Mouse (Mus musculus) kidney, postnatal 14 days (tissue): Measurements from ENCODE around the gene Mpz.
"Not testable (repeated sequence)": the region's sequence is repeated elsewhere in the genome, so short reads cannot be mapped to it uniquely, and the experiment has no call there.

Source experiments
- DNase-seq: peaks from one replicate; pipeline ENCODE4 v3.0.0; 2022; ENCODE audit warnings: mixed read lengths

Mpz gene

GRCm38 (mm10) chr1:171130971-171131370 lies 19.5 kb upstream of the Mpz start:
- DNase-seq, result peak; percentile 17

DNA sequence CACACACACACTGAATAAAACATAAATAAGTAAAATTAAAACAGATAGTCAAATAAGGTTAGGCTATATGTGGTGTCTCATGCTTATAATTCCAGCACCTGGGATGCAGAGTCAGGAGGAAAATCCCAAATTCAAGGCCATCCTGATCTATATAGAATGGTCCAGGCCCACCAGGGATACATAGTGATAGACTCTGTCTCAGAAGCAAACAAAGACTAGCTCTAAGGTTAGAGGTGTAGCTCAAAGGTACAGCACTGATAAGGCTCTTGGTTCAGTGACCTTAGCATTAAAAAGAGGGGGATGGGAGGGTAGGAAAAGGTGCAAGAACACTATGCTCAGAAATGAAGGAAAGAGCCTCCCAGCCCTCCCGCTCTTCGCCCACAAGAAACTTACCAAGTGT lies 14.9 kb upstream of the Mpz start:
- DNase-seq, result no peak

- DNase-seq, result not testable (repeated sequence)
Observed at GRCm38 (mm10) chr1:171137486-171138155, 12.9 kb upstream of the Mpz start.

GRCm38 (mm10) chr1:171142981-171143380 lies 7.5 kb upstream of the Mpz start:
- DNase-seq, result peak; percentile 49

- no peak for DNase-seq
Observed at GRCm38 (mm10) chr1:171150838-171151391, 404 bp downstream of the Mpz start.

DNA sequence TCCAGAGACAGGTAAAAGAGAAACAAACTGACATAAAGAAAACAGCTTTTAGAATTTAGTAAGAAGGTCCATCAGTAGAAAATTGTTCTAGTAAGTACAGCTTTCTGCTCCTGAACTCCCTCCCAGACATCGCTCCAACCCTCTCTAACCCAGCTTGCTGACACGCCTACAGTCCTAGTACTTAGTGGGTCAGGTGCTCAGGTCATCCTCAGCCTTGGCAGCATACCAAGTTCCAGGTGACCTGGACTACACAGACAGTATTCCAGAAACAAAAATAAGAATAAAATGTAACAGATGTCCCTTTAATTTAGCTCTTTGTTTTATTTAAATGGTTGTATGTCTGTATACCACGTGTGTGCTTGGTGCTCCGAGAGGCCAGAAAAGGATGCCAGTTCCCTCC lies 1.5 kb downstream of the Mpz start:
- peak; percentile 28 for DNase-seq

DNA sequence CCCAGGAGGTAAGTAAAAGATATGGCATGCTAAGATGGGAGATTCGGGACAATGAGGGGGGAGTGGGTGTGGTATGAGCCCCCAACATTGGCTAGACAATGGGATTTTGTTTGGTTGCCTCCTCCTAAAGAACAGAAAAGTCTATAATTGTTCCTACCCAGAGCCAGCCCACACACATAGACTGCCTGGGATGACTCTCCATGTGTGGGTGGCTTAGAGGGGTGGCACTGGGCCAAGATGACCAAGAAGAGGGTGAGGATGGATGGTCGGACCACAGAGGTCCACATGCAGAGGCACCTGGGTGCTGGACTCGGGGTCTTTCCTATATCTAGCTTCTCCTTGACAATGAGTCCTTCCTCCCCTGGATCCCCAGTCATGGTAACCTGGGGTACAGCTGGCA lies 6.1 kb downstream of the Mpz start:
- no peak for DNase-seq

GRCm38 (mm10) chr1:171157965-171158364 lies 7.5 kb downstream of the Mpz start:
- no peak for DNase-seq

DNA sequence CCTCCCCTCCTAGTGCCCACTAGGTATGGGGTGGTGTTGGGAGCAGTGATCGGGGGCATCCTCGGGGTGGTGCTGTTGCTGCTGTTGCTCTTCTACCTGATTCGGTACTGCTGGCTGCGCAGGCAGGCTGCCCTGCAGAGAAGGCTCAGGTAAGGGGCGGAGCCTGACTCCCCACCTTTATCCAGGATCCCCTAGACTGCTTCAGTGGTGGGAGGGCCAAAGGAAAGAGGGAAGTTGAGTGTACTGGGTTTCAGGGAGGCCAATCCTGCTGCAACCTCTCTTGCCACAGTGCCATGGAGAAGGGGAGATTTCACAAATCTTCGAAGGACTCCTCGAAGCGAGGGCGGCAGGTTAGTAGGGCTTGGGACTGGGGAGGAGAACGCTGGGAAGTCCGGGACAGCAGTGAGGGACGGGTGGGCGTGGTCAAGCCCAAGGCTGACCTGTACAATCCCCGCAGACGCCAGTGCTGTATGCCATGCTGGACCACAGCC lies 9.0 kb downstream of the Mpz start:
- peak; percentile 38 for DNase-seq

GRCm38 (mm10) chr1:171162526-171162925 lies 12.0 kb downstream of the Mpz start:
- no peak for DNase-seq

- peak; percentile 38 for DNase-seq
Observed at GRCm38 (mm10) chr1:171164258-171164657, 13.7 kb downstream of the Mpz start.

DNA sequence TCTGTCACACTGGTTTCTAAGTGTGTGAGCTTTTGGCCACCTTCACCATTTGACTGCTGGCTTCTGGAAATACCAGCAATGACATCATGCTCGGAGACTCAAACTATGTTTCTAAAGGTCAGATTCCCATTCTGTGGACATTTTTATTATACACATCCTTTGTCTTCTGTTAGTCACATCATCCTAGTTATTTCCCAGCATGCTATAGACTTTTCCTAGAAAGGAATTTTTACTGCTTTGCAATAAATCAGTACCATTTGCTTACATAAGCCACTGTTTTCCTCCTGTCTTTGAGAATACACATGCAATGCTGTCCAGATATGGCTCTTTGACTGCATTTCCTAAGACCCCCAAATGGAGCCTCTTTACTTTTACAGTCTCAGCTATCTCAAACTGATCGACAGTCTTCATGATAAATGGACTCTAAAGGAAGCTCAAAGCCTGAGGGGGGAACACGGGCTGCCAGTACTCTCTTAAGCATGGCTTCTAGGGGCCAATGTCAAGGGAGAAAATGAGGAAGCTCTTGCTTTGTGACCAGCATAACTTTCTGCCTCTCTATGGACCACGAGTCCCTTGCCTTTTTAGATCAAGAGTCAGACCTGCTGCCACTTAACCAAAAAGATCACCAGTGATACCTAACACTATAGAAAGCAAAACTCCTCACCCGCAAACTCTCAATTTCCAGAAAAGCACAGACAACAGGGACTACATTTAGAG lies 15.3 kb downstream of the Mpz start:
- no peak for DNase-seq

DNA sequence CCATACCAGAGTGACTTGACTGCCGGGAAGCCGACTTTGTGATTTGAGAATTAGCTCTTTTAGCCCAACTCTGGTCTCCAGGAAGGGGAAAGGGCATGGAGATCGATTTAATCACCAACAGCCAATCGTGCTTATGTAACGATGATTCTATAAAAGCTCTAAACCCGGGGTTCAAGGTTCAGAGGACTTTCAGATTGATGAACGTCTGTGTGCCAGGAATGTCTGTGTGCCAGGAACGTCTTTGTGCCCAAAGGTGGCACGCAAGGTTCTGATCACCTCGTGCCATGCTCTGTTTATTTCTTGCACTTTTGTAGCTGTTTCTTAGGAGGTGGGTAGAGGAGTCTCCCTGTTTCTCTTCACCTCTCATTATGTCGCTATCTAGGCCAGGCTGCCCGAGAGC lies 18.4 kb downstream of the Mpz start:
- DNase-seq, result no peak

DNA sequence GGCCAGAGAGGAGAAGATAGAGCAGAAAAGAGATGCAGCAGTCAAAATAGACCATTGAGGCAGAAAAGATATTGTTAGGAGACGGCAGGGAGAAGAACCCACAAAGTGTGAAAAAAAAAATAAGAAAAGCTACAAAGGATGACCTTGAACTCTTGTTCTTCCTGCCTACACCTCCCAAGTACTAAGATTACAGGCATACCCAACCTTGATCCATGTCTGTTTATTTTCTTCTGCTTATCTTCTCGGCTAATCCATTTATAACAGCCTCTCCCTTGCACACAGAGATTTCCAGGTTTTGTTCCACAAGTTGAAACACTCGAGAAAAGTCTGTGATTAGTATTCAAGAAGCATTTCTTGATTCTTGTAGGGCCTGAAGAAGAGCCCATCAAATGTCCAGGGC lies 19.4 kb downstream of the Mpz start:
- no peak for DNase-seq

DNA sequence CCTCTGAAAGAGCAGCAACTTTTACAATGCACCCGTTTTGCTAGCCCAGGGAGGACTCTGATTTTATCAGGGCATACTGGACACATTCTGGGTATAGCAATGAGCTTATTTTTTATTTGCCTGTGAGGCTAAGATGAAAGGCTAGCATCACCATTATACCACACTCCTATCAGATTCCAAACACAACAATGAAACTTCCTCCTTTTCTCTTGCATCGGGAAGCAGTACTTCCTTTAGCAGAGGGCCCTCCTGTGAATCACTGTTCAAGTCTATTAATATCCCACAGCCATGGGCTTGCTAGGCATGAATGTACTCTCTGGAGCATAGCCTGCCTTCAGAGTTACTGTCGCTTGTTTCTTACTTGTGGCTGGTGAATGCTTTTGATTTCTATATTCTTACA lies 20.6 kb downstream of the Mpz start:
- DNase-seq, result no peak

GRCm38 (mm10) chr1:171172779-171173178 lies 22.3 kb downstream of the Mpz start:
- DNase-seq, result no peak

- DNase-seq, result no peak
Observed at GRCm38 (mm10) chr1:171179487-171180171, 29.1 kb downstream of the Mpz start.

- no peak for DNase-seq
Observed at GRCm38 (mm10) chr1:171183025-171183424, 32.5 kb downstream of the Mpz start.

DNA sequence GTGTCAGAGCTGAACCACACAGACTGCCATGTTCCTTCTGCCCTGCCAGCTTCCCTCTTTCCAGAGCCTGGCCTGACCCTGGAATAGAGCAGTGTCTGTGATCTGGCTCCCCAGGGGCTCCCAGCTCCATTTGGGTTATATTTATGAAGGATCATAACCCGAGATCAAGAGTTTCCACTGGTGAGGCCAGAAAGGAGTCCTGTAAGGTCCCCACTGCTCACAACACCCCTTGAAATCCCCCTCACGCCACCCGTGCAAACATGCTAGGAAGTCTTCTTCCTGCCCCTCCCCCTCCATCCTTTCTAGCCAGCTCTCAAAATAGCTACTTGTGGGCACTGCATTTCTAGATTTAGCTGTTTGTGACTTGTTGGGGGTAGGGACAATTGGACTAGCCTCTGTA lies 33.1 kb downstream of the Mpz start:
- DNase-seq, result peak; percentile 54

GRCm38 (mm10) chr1:171184314-171184713 lies 33.8 kb downstream of the Mpz start:
- peak; percentile 32 for DNase-seq

GRCm38 (mm10) chr1:171185655-171186054 lies 35.1 kb downstream of the Mpz start:
- DNase-seq, result no peak

- DNase-seq, result no peak
Observed at GRCm38 (mm10) chr1:171187851-171188700, 37.6 kb downstream of the Mpz start.

DNA sequence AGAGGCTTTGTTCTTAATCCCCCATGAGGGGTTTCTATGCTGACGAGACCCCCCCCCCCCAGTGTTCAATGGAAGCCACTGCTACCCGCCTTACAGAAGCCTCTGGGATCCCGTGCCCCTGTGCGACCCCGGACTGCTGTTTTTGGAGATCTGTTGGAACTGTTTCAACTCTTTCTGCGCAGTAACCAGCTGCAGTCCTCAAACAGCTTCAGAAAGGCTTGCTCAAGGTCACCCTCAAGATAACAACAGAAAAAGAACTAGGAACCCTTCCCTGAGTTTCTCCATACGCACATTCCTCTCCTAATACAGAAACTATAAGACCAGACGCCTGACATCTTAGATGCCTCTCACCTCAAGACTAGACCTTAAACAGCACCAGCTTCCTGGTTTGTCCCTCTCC lies 38.5 kb downstream of the Mpz start:
- DNase-seq, result peak; percentile 42
